Mouse (Mus musculus) cortical plate, adult 2 months (tissue): Measurements from ENCODE around the gene Cabin1.

Experiments used
- CTCF ChIP-seq: fragments of 200-500 bp; IDR thresholded peaks from 2 replicates; pipeline ENCODE4 v1.5.1; 2011; ENCODE audit warnings: mild to moderate bottlenecking, control low read depth, low read length; ENCODE audit not compliant: insufficient read depth; ENCODE audit errors: extremely low read depth
- POLR2A ChIP-seq: fragments of 200-500 bp; IDR thresholded peaks from 2 replicates; pipeline ENCODE4 v1.6.1; 2011; ENCODE audit warnings: mild to moderate bottlenecking, low read length, control low read depth; ENCODE audit not compliant: insufficient read depth; ENCODE audit errors: extremely low read depth

DNA sequence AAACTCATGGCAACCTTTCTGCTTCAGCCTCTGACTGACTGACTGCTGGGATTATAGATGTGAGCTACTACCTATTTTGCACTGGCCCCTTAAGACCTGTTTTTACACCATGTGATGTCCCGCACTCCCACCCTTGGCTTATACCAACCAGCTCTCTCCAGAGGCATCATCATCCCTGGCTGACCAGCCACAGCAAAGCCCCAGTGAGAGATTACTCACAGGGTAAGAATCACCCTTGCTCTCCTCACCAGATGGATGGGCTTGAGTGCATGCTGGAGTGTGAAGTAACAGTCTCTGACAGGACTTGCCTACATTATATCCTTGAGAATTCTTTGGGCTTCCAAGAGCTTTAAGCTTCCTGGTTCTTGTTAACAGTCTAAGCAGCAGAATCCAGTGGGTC lies 94.2 kb downstream of the Cabin1 start:
- TF ChIP-seq CTCF, result no peak
- TF ChIP-seq POLR2A, result no peak
